Mouse (Mus musculus): ENCODE data around the gene Taf3.

Taf3 gene

DNA sequence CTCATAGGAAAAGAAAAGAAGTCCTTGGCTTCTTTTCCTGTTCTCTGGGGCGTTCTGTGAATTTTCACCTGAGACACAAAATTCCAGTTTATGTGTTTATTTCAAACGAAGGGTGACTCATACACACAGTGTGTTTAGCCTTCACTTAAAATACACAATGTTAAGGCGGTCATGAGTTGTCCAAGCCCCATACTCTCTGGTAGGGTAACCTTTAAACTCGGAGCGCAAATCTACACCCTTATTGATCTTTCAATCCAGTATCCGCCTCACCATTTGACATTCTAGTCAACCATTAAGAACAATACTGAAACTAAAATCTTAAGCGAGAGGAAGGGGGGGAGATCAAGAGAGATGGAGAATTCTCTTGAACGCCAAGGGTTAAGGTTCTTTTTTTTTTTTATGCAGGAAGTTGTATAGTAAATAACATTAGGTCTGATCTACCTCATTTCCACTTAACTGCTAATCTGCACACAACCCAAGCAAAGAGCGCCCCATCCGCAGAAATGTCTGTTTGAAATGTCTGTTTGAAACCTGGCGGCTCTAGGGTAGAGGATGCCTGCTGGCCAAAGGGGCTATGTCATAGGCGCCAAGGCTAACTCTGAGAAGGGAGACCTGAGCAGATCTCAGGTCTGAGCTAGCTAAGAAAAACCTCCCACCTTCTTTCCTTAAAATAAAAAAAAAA is 172.6 kb downstream of the Taf3 start:
- DNase-seq (ENCODE audit: low spot score): no peak

DNA sequence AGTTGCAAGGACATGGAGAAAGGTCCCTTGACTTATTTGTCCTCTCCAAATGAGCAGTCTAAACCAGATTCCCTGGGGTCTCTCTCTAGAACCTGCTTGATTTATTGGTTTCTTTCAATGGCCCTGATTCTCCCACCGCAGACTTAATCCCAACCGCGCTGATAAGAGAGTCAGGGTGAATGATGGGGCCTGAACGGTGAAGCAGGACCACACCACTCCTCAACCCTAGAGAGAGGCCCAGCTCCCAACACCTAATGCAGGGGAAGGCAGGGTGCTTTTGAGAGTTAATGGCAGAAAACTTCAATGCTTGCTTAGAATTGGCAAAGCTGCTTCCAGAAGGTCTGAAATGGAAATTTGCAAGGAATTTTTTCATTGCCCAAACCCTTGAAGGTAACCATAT is 173.2 kb downstream of the Taf3 start:
- no peak for DNase-seq (ENCODE audit: low spot score)

DNA sequence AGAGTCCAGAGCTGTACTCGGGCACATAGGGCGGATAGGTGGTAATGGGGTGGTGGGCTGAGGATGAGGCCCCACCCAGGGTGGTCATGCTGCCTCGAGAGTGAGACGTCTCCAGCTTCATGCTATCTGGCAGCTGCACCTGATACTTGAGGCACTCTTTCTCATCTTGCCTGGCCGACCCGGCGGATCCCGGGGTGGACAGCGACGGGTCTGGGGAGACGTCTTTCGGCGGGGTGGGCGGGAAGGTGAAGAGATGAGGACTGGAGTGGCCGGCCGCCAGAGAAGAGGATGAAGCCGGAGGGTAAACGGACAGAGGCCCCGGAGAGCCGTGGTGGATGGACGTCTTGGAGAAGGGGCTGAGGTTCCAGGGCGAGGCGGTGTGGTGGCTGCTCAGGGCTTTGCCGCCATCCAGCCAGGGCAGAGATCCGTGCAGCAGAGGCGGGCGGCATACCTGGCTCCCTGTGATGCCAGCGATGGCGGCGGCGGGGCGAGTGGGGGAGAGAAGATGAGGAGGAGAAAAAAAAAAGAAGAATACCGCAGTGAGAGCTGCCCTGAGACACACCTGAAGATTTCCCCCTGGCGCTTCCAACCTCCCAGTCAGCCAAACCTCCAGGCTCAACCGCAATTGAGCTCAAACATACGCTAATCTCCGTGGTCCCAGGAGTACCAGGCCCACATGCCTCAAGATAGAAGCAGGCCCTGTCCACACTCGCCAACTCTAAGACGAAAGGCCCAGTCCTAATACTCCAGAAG is 173.8 kb downstream of the Taf3 start:
- no peak for DNase-seq (ENCODE audit: low spot score)

- DNase-seq (ENCODE audit: low spot score): no peak
Measured at GRCm38 (mm10) chr2:9873757-9874156, 174.6 kb downstream of the Taf3 start.

DNA sequence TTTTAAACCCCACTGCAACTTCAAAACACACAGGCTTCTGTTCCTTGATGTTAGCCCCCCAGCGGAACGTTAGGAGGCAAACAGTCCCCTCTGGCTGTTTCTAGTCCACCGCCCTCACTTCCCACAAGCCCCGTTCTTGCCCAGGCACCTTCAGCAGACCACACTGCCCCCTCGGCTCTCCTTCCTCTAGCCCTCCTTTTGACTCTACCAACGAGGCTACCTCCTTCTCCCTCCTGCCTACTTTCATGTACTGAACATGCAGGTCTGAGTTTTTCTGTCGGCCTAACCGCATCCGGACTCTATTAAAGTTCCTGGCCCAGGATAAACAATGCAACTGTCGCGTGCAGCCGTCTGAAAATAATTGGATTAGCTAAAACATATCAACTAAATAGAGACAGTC is 175.7 kb downstream of the Taf3 start:
- no peak for DNase-seq (ENCODE audit: low spot score)

GRCm38 (mm10) chr2:9871798-9872197 is 176.6 kb downstream of the Taf3 start:
- no peak for DNase-seq (ENCODE audit: low spot score)

- DNase-seq (ENCODE audit: low spot score): no peak
Measured at GRCm38 (mm10) chr2:9871141-9871716, 177.2 kb downstream of the Taf3 start.

DNA sequence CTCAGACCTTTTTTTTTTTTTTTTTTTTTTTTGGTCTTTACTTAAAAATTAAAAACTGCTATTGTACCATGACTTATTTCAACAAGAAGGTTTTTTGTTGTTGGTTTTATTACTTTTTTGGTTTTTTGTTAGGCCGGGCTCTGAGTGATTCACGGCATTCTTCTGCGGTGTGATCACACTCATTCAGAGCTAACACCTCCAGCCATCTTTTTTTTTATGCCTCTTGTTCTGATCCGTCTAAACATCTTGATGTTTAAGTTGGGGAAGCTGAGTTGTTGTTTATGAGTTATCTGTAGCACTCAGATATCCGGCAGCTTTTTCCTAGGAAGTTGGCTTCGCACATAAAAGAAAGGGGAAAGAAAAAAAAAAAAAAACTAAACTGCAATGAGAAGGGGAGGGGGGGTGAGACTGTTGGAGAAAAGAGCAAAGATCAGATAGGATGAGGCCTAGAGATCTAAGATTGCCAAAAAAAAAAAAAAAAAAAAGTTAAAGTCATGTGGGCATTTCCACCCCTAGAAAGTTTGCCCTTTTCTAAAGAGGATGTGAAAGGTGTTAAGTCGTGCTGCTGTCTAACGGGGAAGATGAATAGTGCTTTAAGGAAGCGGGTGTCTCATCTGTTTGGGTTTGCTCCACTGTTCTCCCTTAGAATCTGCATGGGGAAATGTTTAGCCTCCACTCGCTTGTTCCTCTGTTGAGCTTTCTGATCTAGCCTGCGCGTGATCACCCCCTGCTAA is 181.1 kb downstream of the Taf3 start:
- DNase-seq (ENCODE audit: low spot score): no peak
